Mouse (Mus musculus) erythroblast, embryonic 14.5 days (primary cell): Measurements from ENCODE around the gene Ptk6.

ENCODE experiments used
- GATA1 ChIP-seq: IDR thresholded peaks from 2 replicates; pipeline ENCODE4 v1.6.1; 2012; ENCODE audit warnings: low read length, inconsistent platforms, mixed read lengths
- TAL1 ChIP-seq: IDR thresholded peaks from 3 replicates; pipeline ENCODE4 v1.6.1; 2012; ENCODE audit warnings: low read length, inconsistent platforms, mixed read lengths

- TF ChIP-seq GATA1 (no peak), TAL1 (no peak)
Measured at GRCm38 (mm10) chr2:181189321-181189720, 13.3 kb downstream of the Ptk6 start.
